Mouse (Mus musculus): ENCODE results near the gene Cfap74.

GRCm38 (mm10) chr4:155458575-155458974 is 49.6 kb downstream of the Cfap74 start:
- TF ChIP-seq CTCF (IDR thresholded peaks at IDR 0.05; ENCODE audit: borderline replicate concordance, extremely low read depth, insufficient read depth, insufficient read length) = no peak
- no peak for TF ChIP-seq POLR2A (IDR thresholded peaks at IDR 0.05; ENCODE audit: borderline replicate concordance, extremely low read depth, insufficient read depth, insufficient read length, poor library complexity, severe bottlenecking)
